Mouse (Mus musculus): Measurements from ENCODE around the gene Dhrs4.

Dhrs4 gene

GRCm38 (mm10) chr14:55486836-55487235 lies 8.3 kb downstream of the Dhrs4 start:
- no peak for DNase-seq (ENCODE audit: low read depth, low spot score)

- DNase-seq (ENCODE audit: low read depth, low spot score): no peak
Measured at GRCm38 (mm10) chr14:55490361-55491201, 12.0 kb downstream of the Dhrs4 start, which contains the start of gene Carmil3. Gene Carmil3 (plus strand): TSS chr14:55490651.

GRCm38 (mm10) chr14:55491291-55491833 lies 12.8 kb downstream of the Dhrs4 start:
- no peak for DNase-seq (ENCODE audit: low read depth, low spot score)

GRCm38 (mm10) chr14:55492103-55492502 lies 13.5 kb downstream of the Dhrs4 start:
- DNase-seq (ENCODE audit: low read depth, low spot score): no peak

- DNase-seq (ENCODE audit: low read depth, low spot score): no peak
Measured at GRCm38 (mm10) chr14:55495509-55496240, 17.1 kb downstream of the Dhrs4 start.

- no peak for DNase-seq (ENCODE audit: low read depth, low spot score)
Measured at GRCm38 (mm10) chr14:55496761-55497448, 18.3 kb downstream of the Dhrs4 start.

GRCm38 (mm10) chr14:55497449-55497821 lies 18.9 kb downstream of the Dhrs4 start:
- peak; percentile 63 for DNase-seq (ENCODE audit: low read depth, low spot score)

GRCm38 (mm10) chr14:55505612-55506011 lies 27.1 kb downstream of the Dhrs4 start:
- DNase-seq (ENCODE audit: low read depth, low spot score): no peak

GRCm38 (mm10) chr14:55507801-55508200 lies 29.2 kb downstream of the Dhrs4 start:
- no peak for DNase-seq (ENCODE audit: low read depth, low spot score)

- DNase-seq (ENCODE audit: low read depth, low spot score): no peak
Measured at GRCm38 (mm10) chr14:55509540-55509939, 31.0 kb downstream of the Dhrs4 start.

GRCm38 (mm10) chr14:55510125-55510731 lies 31.7 kb downstream of the Dhrs4 start, which contains the start of gene Cpne6:
Gene Cpne6 (plus strand): TSS chr14:55510445.
- no peak for DNase-seq (ENCODE audit: low read depth, low spot score)

- DNase-seq (ENCODE audit: low read depth, low spot score): no peak
Measured at GRCm38 (mm10) chr14:55511037-55511436, 32.5 kb downstream of the Dhrs4 start.

- no peak for DNase-seq (ENCODE audit: low read depth, low spot score)
Measured at GRCm38 (mm10) chr14:55513927-55514326, 35.4 kb downstream of the Dhrs4 start.

- no peak for DNase-seq (ENCODE audit: low read depth, low spot score)
Measured at GRCm38 (mm10) chr14:55515846-55516245, 37.3 kb downstream of the Dhrs4 start.

- DNase-seq (ENCODE audit: low read depth, low spot score): no peak
Measured at GRCm38 (mm10) chr14:55518897-55519296, 40.3 kb downstream of the Dhrs4 start.

GRCm38 (mm10) chr14:55519604-55520003 lies 41.0 kb downstream of the Dhrs4 start:
- DNase-seq (ENCODE audit: low read depth, low spot score): no peak

GRCm38 (mm10) chr14:55520451-55521361 lies 42.1 kb downstream of the Dhrs4 start:
- DNase-seq (ENCODE audit: low read depth, low spot score): no peak

GRCm38 (mm10) chr14:55524062-55524461 lies 45.5 kb downstream of the Dhrs4 start:
- no peak for DNase-seq (ENCODE audit: low read depth, low spot score)

- no peak for DNase-seq (ENCODE audit: low read depth, low spot score)
Measured at GRCm38 (mm10) chr14:55524785-55525184, 46.2 kb downstream of the Dhrs4 start, which contains the start of gene Nrl. Gene Nrl (minus strand): TSS chr14:55524981.

- no peak for DNase-seq (ENCODE audit: low read depth, low spot score)
Measured at GRCm38 (mm10) chr14:55526674-55527073, 48.1 kb downstream of the Dhrs4 start.
